Mouse (Mus musculus) heart, embryonic 14.5 days (tissue): ENCODE measurements around the gene Flt3. TPM values are rescaled to one million over a fixed set of nuclear protein-coding genes. Genes with fewer than 3 reads are reported as not detected.

Source experiments
- ATAC-seq: fragments of 200-750 bp; cut with Nextera tagmentation; 2 replicates; pipeline ENCODE4 v1.8.0; 2017; ENCODE audit warnings: low read depth, moderate TSS enrichment; ENCODE audit not compliant: insufficient number of reproducible peaks, insufficient read depth, low FRiP score
- H3K27ac ChIP-seq, 2 experiments: fragments of 200-500 bp in 1 of 2; fragments of 300-500 bp in 1 of 2; sonication (generic) in 1 of 2; replicated peaks in 1 of 2; 2 replicates each; pipeline ENCODE4 v1.5.1; 2012 to 2014; ENCODE audit warnings: low read depth in 2 of 2, low read length in 2 of 2, control low read depth in 1 of 2, mild to moderate bottlenecking in 1 of 2, mixed read lengths in 1 of 2; ENCODE audit not compliant: control insufficient read depth in 1 of 2, insufficient read depth in 1 of 2
- H3K27me3 ChIP-seq: fragments of 300-500 bp; sonication (generic); 2 replicates; pipeline ENCODE4 v1.6.1; 2014; ENCODE audit warnings: mild to moderate bottlenecking, low read length, control low read depth; ENCODE audit not compliant: control insufficient read depth, insufficient read depth
- H3K36me3 ChIP-seq: fragments of 300-500 bp; sonication (generic); 2 replicates; pipeline ENCODE4 v1.6.1; 2014; ENCODE audit warnings: mild to moderate bottlenecking, control low read depth, low read length, mixed read lengths; ENCODE audit not compliant: control insufficient read depth, insufficient read depth
- H3K4me1 ChIP-seq, 2 experiments: fragments of 200-500 bp in 1 of 2; fragments of 300-500 bp in 1 of 2; sonication (generic) in 1 of 2; 2 replicates each; pipeline ENCODE4 v1.6.1; 2012 to 2014; ENCODE audit warnings: low read length in 2 of 2, control low read depth in 1 of 2, mixed read lengths in 1 of 2; ENCODE audit not compliant: control insufficient read depth in 2 of 2, insufficient read depth in 2 of 2
- H3K4me2 ChIP-seq: fragments of 300-500 bp; sonication (generic); 2 replicates; pipeline ENCODE4 v1.6.1; 2014; ENCODE audit warnings: mild to moderate bottlenecking, low read length
- H3K4me3 ChIP-seq, 2 experiments: fragments of 200-500 bp in 1 of 2; fragments of 300-500 bp in 1 of 2; sonication (generic) in 1 of 2; 2 replicates each; pipeline ENCODE4 v1.5.1; 2012 to 2014; ENCODE audit warnings: low read length in 2 of 2, mild to moderate bottlenecking in 2 of 2, control low read depth in 1 of 2, low read depth in 1 of 2, moderate library complexity in 1 of 2; ENCODE audit not compliant: control insufficient read depth in 1 of 2, insufficient read depth in 1 of 2
- H3K9ac ChIP-seq: fragments of 300-500 bp; sonication (generic); 2 replicates; pipeline ENCODE4 v1.6.1; 2014; ENCODE audit warnings: mild to moderate bottlenecking, low read length
- H3K9me3 ChIP-seq: fragments of 300-500 bp; sonication (generic); 2 replicates; pipeline ENCODE4 v1.6.1; 2016; ENCODE audit warnings: low read length, control low read depth; ENCODE audit not compliant: control insufficient read depth
- WGBS: fragments of 180-500 bp; shearing (Covaris S2); extraction: QIAGEN DNeasy Blood & Tissue Kit; methylation state at CpG from one replicate; pipeline ENCODE4 v1.1.7; 2014; 5-methylcytosine and 5-hydroxymethylcytosine counted together
- polyA plus RNA-seq: library from polyadenylated mRNA; unstranded; fragments of >200 nt; fragmentation: Nextera tagmentation; extraction: Ambion mirVana; gene quantifications from 2 replicates; pipeline ENCODE4 v1.2.1, GENCODE M21; 2014

Flt3 gene
- polyA plus RNA-seq, 1 experiment from 2014 or later, result not detected

GRCm38 (mm10) chr5:147388376-147389008 lies 11.8 kb downstream of the Flt3 start:
- no peak overlapping the region for H3K9ac ChIP-seq
- no peak overlapping the region for H3K4me2 ChIP-seq
- H3K27me3 ChIP-seq, result no peaks in the 10 kb centered on the region
- no peaks in the 10 kb centered on the region for H3K36me3 ChIP-seq
- ATAC-seq, result no peak
- no peak overlapping the region for H3K27ac ChIP-seq
- WGBS, result 60% methylated on average over 9 of the region's 9 CpGs
- H3K4me3 ChIP-seq, result no peak overlapping the region
- no peaks in the 10 kb centered on the region for H3K9me3 ChIP-seq
- no peaks in the 10 kb centered on the region for H3K4me1 ChIP-seq

- 71% methylated on average over 13 of the region's 13 CpGs for WGBS
- Histone ChIP-seq H3K4me2 (no peak overlapping the region), H3K27ac (no peak overlapping the region), H3K4me1 (no peaks in the 10 kb centered on the region), H3K36me3 (no peaks in the 10 kb centered on the region), H3K4me3 (no peak overlapping the region), H3K9ac (no peak overlapping the region), H3K27me3 (no peaks in the 10 kb centered on the region), H3K9me3 (no peaks in the 10 kb centered on the region)
- ATAC-seq, result no peak
These were observed 13.4 kb downstream of the Flt3 start for GRCm38 (mm10) chr5:147386865-147387264.

- H3K9ac ChIP-seq, result no peak overlapping the region
- H3K27ac ChIP-seq, result no peak overlapping the region
- H3K27me3 ChIP-seq, result no peaks in the 10 kb centered on the region
- H3K9me3 ChIP-seq, result no peaks in the 10 kb centered on the region
- no peak for ATAC-seq
- no peak overlapping the region for H3K4me2 ChIP-seq
- 63% methylated on average over 10 of the region's 10 CpGs for WGBS
- H3K36me3 ChIP-seq, result no peaks in the 10 kb centered on the region
- no peak overlapping the region for H3K4me3 ChIP-seq
- H3K4me1 ChIP-seq, result no peaks in the 10 kb centered on the region
These were observed 18.9 kb downstream of the Flt3 start for GRCm38 (mm10) chr5:147381396-147381795.

GRCm38 (mm10) chr5:147379481-147379880 lies 20.8 kb downstream of the Flt3 start:
- Histone ChIP-seq H3K27ac (no peak overlapping the region), H3K4me1 (no peaks in the 10 kb centered on the region), H3K9me3 (no peaks in the 10 kb centered on the region), H3K4me3 (no peak overlapping the region), H3K27me3 (no peaks in the 10 kb centered on the region), H3K4me2 (no peak overlapping the region), H3K36me3 (no peaks in the 10 kb centered on the region), H3K9ac (no peak overlapping the region)
- 76% methylated on average over 3 of the region's 3 CpGs for WGBS
- no peak for ATAC-seq

GRCm38 (mm10) chr5:147370276-147370675 lies 30.0 kb downstream of the Flt3 start:
- Histone ChIP-seq H3K27ac (no peak overlapping the region), H3K36me3 (no peaks in the 10 kb centered on the region), H3K4me1 (no peaks in the 10 kb centered on the region), H3K9ac (no peak overlapping the region), H3K4me3 (no peak overlapping the region), H3K9me3 (no peaks in the 10 kb centered on the region), H3K27me3 (0 out of 2 replicates have a peak, but pooled peaks cover 4% of the 10 kb centered on the region), H3K4me2 (no peak overlapping the region)
- WGBS, result 70% methylated on average over 8 of the region's 8 CpGs
- no peak for ATAC-seq

GRCm38 (mm10) chr5:147368221-147368620 lies 32.1 kb downstream of the Flt3 start:
- no peak for ATAC-seq
- no peak overlapping the region for H3K4me2 ChIP-seq
- 94% methylated on average over 6 of the region's 6 CpGs for WGBS

GRCm38 (mm10) chr5:147365995-147366765 lies 34.1 kb downstream of the Flt3 start:
- Histone ChIP-seq H3K4me2 (no peak overlapping the region), H3K4me1 (no peaks in the 10 kb centered on the region), H3K4me3 (no peak overlapping the region), H3K27me3 (no peaks in the 10 kb centered on the region), H3K27ac (no peak overlapping the region), H3K9ac (no peak overlapping the region), H3K36me3 (no peaks in the 10 kb centered on the region), H3K9me3 (no peaks in the 10 kb centered on the region)
- 66% methylated on average over 16 of the region's 16 CpGs for WGBS
- ATAC-seq, result no peak

More at GRCm38 (mm10) chr5:147368221-147368620, 32.1 kb downstream of the Flt3 start:
- Histone ChIP-seq H3K36me3 (no peaks in the 10 kb centered on the region), H3K9me3 (no peaks in the 10 kb centered on the region), H3K4me3 (no peak overlapping the region), H3K4me1 (no peaks in the 10 kb centered on the region), H3K27me3 (0 out of 2 replicates have a peak, but pooled peaks cover 4% of the 10 kb centered on the region), H3K27ac (no peak overlapping the region), H3K9ac (no peak overlapping the region)
